Mouse (Mus musculus) cortical plate, adult 2 months (tissue): ENCODE measurements around the gene Tnip3.

ENCODE experiments used
- CTCF ChIP-seq: fragments of 200-500 bp; IDR thresholded peaks from 2 replicates; pipeline ENCODE4 v1.5.1; 2011; ENCODE audit warnings: mild to moderate bottlenecking, control low read depth, low read length; ENCODE audit not compliant: insufficient read depth; ENCODE audit errors: extremely low read depth
- POLR2A ChIP-seq: fragments of 200-500 bp; IDR thresholded peaks from 2 replicates; pipeline ENCODE4 v1.6.1; 2011; ENCODE audit warnings: mild to moderate bottlenecking, low read length, control low read depth; ENCODE audit not compliant: insufficient read depth; ENCODE audit errors: extremely low read depth

- no peak for TF ChIP-seq CTCF
- TF ChIP-seq POLR2A: no peak
Measured at GRCm38 (mm10) chr6:65663990-65664389, 138.9 kb downstream of the Tnip3 start.
